Mouse (Mus musculus): Measurements from ENCODE around the gene Prelid3b.

- TF ChIP-seq CTCF (IDR thresholded peaks at IDR 0.05; ENCODE audit: control insufficient read depth, insufficient read depth, insufficient read length) (no peak), MYOD1 (IDR thresholded peaks at IDR 0.05; ENCODE audit: control insufficient read depth, insufficient read length, low read depth) (no peak)
These were observed 28.5 kb downstream of the Prelid3b start for GRCm38 (mm10) chr2:174444359-174444758.
